Mouse (Mus musculus) ES-E14 (cell line): Measurements from ENCODE around the gene Qars. TPM values are rescaled to one million over a fixed set of nuclear protein-coding genes. Genes with fewer than 3 reads are reported as not detected.

Source experiments
- DNase-seq: peaks from one replicate; pipeline ENCODE4 v3.0.0-alpha.2; 2013; ENCODE audit warnings: low read depth, low spot score
- H3K27ac ChIP-seq: 2 replicates; pipeline ENCODE4 v1.5.1; 2012; ENCODE audit warnings: low read depth, mild to moderate bottlenecking, low read length, moderate library complexity, mixed read lengths; ENCODE audit not compliant: poor library complexity, insufficient read depth, severe bottlenecking
- H3K36me3 ChIP-seq: 2 replicates; pipeline ENCODE4 v1.6.1; 2012; ENCODE audit warnings: mild to moderate bottlenecking, low read length, moderate library complexity, mixed read lengths; ENCODE audit not compliant: control insufficient read depth, poor library complexity, insufficient read depth, severe bottlenecking
- H3K4me1 ChIP-seq, 2 experiments: fragments of 150-350 bp in 1 of 2; sonication (generic) in 1 of 2; 2 replicates each; pipeline ENCODE4 v1.6.1; 2012; ENCODE audit warnings: low read length in 2 of 2, mild to moderate bottlenecking in 1 of 2, mixed read lengths in 1 of 2; ENCODE audit not compliant: control insufficient read depth in 2 of 2, insufficient read depth in 2 of 2, poor library complexity in 1 of 2
- H3K4me3 ChIP-seq, 2 experiments: fragments of 150-350 bp in 1 of 2; sonication (generic) in 1 of 2; 2 replicates each; pipeline ENCODE4 v1.5.1; 2012; ENCODE audit warnings: low read length in 2 of 2, low read depth in 1 of 2, mild to moderate bottlenecking in 1 of 2, mixed read lengths in 1 of 2; ENCODE audit not compliant: insufficient read depth in 1 of 2, poor library complexity in 1 of 2, severe bottlenecking in 1 of 2
- H3K9ac ChIP-seq: 2 replicates; pipeline ENCODE4 v1.6.1; 2012; ENCODE audit warnings: low read depth, mild to moderate bottlenecking, low read length, mixed read lengths; ENCODE audit not compliant: poor library complexity, insufficient read depth, severe bottlenecking
- H3K9me3 ChIP-seq: fragments of 150-350 bp; sonication (generic); 2 replicates; pipeline ENCODE4 v1.6.1; 2012; ENCODE audit warnings: low read depth, mild to moderate bottlenecking, low read length; ENCODE audit not compliant: control insufficient read depth, insufficient read depth
- CHD2 ChIP-seq: IDR thresholded peaks from 2 replicates; pipeline ENCODE4 v1.6.1; 2014; ENCODE audit warnings: mild to moderate bottlenecking, low read depth, low read length, inconsistent platforms
- HCFC1 ChIP-seq: IDR thresholded peaks from 2 replicates; pipeline ENCODE4 v1.6.1; 2012; ENCODE audit warnings: low read length, inconsistent platforms, borderline replicate concordance; ENCODE audit not compliant: insufficient read depth
- MAFK ChIP-seq: IDR thresholded peaks from 2 replicates; pipeline ENCODE4 v1.6.1; 2014; ENCODE audit warnings: mild to moderate bottlenecking, low read depth, low read length, inconsistent platforms; ENCODE audit not compliant: insufficient read depth
- ZC3H11A ChIP-seq: IDR thresholded peaks from 2 replicates; pipeline ENCODE4 v1.6.1; 2012; ENCODE audit warnings: low read depth, mild to moderate bottlenecking, inconsistent platforms, low read length, borderline replicate concordance
- ZNF384 ChIP-seq: IDR thresholded peaks from 2 replicates; pipeline ENCODE4 v1.6.1; 2012; ENCODE audit warnings: low read depth, low read length, inconsistent platforms
- in situ Hi-C, 2 experiments: fragments of 600-800 bp; cut with MboI; formaldehyde crosslinking; loops; one replicate each; pipeline ENCODE4 v1.15.1; 2025; ENCODE audit warnings: low sequenced_read_pairs in 2 of 2, inconsistent platforms in 1 of 2; ENCODE audit not compliant: unreplicated experiment in 2 of 2
- total RNA-seq: library from RNA; depleted of rRNA; stranded (reverse); fragments of 300-350 nt; gene quantifications from 2 replicates; pipeline ENCODE4 v1.2.3, GENCODE M21; 2012; rRNA removed

Qars gene
- total RNA-seq = 393 and 450 TPM in 2 replicates

DNA sequence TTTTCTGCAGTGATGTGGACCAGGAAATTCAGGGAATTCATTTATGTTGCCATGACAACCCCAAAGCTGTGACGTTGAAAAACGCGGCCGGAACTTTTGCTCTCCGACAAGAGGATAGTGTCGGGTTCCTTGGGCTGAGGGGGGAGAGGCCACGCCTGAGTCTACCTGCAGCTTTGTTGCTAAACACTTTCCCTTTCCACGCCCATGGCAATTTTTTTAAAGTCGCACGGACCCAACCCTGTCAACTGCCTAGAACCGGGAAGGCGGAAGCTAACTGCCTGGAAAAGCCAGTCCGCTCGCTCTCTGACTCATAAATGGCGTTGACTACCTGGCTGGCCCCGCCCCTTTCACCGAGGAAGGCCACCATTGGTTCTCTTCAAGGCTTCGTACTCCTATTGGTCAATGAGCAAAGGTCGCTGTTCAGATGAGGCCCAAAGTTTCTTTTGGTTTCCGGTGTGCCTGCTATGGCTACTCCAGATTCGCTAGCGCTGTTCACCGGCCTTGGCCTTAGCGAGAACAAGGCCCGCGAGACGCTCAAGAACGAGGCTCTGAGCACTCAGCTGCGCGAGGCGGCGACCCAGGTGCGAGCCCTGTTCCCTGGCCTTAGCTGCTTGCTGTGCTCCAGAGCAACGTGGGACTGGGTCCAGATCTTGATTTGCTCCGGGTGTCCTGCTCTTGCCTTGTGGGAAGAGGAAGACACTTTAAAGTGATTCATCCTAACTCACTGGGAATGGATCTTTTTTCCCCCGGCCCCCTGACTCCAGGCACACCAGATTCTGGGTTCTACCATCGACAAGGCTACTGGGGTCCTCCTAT is at the start of gene Qars:
TSS of gene Qars (plus strand) at position 88 of the 816 bp plus-strand sequence.
- Histone ChIP-seq H3K27ac (peak within 1 kb of the TSS; percentile 42; the same call in 1 of the 2 replicates), H3K9ac (peak within 1 kb of the TSS; percentile 90), H3K4me3 (peak within 1 kb of the TSS; percentile 88 to 90), H3K9me3 (no peaks in the 10 kb centered on the region), H3K4me1 (no peaks in the 10 kb centered on the region), H3K36me3 (peaks cover 28% of the 10 kb centered on the region)
- TF ChIP-seq ZC3H11A = no peak
- peak; percentile 87 for TF ChIP-seq ZNF384
- no peak for TF ChIP-seq CHD2
- DNase-seq = peak; percentile 98
- in situ Hi-C loops = no loop called here

DNA sequence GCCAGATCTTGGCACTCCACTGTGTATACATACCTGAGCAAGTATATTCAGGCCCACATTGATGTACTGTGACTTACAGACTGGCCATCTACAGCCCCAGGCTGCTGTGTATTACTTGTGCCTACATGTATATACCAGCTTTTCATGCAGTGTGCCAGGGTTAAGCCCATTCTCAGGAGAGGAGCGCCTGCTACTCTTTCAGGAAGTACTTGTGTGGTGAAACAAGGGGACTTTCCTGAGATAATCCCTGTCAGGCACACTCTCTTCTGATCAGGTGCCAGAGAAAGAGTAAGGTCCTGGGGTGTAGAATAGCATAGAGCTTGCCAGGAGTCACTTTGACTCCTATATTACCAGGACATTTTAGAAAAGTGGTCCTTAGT is 47.6 kb upstream of the Qars start:
- H3K4me1 ChIP-seq = peaks cover 7 to 27% of the 10 kb centered on the region in 2 experiments
- peak overlapping the region in 1 of 2 experiments; percentile 83; a peak in 3 of 4 replicates for H3K4me3 ChIP-seq
- no peak for DNase-seq
- H3K9me3 ChIP-seq = no peaks in the 10 kb centered on the region
- H3K36me3 ChIP-seq = peaks cover 11% of the 10 kb centered on the region
- TF ChIP-seq CHD2 = no peak
- no peak for TF ChIP-seq HCFC1
- no peak for TF ChIP-seq MAFK
- TF ChIP-seq ZC3H11A = no peak
- no peak for TF ChIP-seq ZNF384
- in situ Hi-C loops = no loop called here
- H3K9ac ChIP-seq = no peak overlapping the region
- H3K27ac ChIP-seq = no peak overlapping the region; the same call in 1 of the 2 replicates

DNA sequence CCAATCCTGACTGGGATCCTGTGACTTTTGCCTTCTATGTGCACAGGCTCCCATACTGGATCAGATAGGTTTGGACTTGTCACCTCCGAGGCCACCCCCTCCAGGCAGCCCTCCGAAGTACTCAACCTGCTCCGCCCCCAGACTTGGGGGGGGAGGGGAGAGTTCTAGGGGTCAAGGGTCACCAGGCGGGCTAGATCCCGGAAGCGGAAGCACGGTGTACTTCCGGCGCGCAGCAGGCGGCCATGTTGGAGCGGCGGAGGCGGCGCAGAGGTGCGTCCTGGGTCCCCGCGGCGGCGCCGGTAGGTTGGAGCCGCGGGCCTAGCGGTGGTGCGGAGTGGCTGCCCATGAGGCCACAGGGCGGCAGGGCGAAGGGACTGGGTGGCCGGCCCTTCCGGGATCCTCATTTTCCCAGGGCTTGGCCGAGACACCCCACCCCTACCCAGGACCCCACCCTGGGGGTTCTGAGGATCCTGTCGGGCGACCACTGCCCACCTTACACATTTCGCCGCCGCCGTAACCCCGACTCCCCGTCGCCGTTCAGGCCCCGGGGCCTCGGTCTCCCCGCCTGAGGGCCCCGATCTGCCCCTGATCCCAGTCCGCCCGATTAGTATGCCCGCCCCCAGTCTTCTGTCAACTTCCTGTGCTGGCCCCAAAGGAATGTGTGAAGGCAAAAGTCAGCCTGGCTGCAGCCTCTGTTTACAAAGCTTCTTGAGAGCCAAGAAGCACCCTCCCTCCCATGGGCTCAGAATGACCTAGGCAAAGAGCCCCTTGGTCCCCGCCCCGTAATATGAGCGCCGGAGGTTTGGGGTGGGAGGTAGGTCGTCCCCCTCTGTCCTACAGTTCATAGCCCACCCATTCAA is 47.0 kb upstream of the Qars start, which contains the start of gene Ccdc71:
TSS of gene Ccdc71 (plus strand) at position 209 of the 860 bp plus-strand sequence.
- peak; percentile 87 for DNase-seq
- Histone ChIP-seq H3K27ac (peak within 1 kb of the TSS; percentile 92), H3K9ac (peak within 1 kb of the TSS; percentile 99), H3K4me1 (peaks cover 7 to 26% of the 10 kb centered on the region in 2 experiments), H3K36me3 (peaks cover 14% of the 10 kb centered on the region), H3K9me3 (no peaks in the 10 kb centered on the region), H3K4me3 (peak within 1 kb of the TSS; percentile 83 to 99)
- TF ChIP-seq HCFC1 = peak; percentile 79; the same call in 1 of the 2 replicates
- TF ChIP-seq CHD2 = peak; percentile 86
- TF ChIP-seq MAFK = no peak
- TF ChIP-seq ZNF384 = no peak
- in situ Hi-C loops = no loop called here

DNA sequence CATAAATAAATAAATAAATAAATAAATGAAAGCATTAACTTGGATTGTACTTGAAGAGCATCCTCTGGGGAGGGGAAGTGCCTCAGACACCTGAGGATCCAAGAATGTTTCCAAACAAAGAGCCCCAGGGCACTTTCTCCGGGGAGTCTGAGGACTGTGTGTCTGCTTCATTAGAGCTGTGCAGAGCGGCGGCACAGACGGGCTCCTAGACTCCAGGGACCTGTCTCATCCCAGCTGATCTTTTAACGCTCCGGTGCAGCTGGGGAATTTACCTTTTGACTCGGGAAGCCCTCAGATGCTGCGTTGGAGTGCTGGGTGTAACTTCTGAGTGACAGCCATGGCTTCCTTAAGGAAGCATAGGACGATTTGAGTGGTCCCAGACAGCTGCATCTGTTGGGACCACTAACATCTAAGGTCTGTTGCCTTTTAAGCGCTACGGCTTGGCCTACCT is 46.3 kb upstream of the Qars start, which contains the start of gene Klhdc8b:
TSS of gene Klhdc8b (minus strand) at position 401 of the 451 bp plus-strand sequence.
- peak within 1 kb of the TSS; percentile 92 for H3K27ac ChIP-seq
- DNase-seq = no peak

More for the DNA sequence above, 46.3 kb upstream of the Qars start, which contains the start of gene Klhdc8b:
- Histone ChIP-seq H3K4me3 (peak within 1 kb of the TSS; percentile 83 to 99), H3K36me3 (peaks cover 14% of the 10 kb centered on the region), H3K9ac (peak within 1 kb of the TSS; percentile 99), H3K9me3 (no peaks in the 10 kb centered on the region), H3K4me1 (peaks cover 4 to 19% of the 10 kb centered on the region in 2 experiments)
- TF ChIP-seq ZC3H11A (no peak), ZNF384 (no peak), MAFK (no peak), HCFC1 (no peak), CHD2 (no peak)
- in situ Hi-C loops = no loop called here
